Mouse (Mus musculus) spleen, postnatal 36 days (tissue): ENCODE results near the gene Rpap1.

Experiments
- DNase-seq, 2 experiments: peaks; one replicate each; pipeline ENCODE4 v3.0.0; 2022; ENCODE audit warnings: low spot score in 2 of 2, mixed read lengths in 1 of 2

Rpap1 gene

DNA sequence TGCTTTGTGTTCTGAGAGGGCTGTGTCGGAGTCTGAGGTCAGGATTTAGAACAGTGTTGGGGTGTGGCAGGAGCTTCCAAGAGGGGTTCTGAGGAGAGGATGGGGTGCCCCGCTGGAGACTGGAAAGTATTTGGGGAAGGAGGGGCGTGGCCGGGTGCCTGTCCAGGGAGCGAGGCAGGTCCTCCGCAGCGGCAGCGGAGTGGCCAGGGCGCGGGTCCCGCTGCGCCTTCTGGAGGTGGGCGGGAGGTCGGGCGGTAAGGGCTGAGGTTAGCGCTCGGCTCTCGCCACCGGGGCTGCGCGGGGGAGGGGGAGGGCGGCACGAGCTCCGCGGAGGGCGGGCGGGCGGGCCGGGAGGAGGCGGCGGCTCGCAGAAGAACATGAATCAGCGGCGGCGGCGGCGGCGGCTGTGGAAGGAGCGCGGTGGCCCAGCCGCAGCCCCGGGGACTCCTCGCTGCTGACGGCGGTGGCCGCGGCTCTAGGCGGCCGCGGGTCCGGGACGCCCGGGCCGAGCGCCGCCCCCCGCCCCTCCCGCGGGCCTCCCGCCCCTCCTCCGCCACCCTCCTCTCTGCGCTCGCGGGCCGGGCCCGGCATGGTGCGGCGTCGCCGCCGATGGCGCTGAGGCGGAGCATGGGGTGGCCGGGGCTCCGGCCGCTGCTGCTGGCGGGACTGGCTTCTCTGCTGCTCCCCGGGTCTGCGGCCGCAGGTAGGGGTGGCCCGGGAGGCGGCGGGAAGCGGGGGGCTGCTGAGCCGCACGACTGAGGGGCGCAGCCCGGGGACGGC is 12.0 kb upstream of the Rpap1 start:
- peak; percentile 3 to 18 for DNase-seq

- peak; percentile 19 to 33 for DNase-seq
Observed at GRCm38 (mm10) chr2:119798246-119798927, 11.1 kb upstream of the Rpap1 start.

DNA sequence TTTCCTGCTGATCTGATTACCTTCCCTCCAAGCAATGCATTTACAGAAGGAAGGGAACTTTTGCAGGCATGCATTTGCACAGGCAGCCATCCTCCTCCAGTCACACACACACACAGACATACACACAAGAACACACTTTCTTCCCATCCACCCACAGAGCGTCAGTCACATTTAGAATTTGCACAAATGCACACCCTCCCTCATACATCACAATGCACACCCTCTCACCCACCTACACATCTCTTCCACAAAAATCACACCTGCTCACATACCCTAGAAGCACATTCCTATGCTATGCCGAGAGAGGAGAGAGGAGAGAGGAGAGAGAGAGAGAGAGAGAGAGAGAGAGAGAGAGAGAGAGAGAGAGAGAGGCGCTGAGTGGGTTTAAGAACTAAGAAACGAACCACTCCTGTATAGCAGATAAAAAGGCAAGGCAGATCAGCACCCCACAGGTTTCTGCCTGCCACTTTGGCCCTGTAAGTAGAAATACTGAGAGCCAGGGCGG is 10.0 kb upstream of the Rpap1 start, which contains the start of gene Tyro3:
Gene Tyro3 (plus strand): TSS at position 455 of the 505 bp plus-strand sequence.
- DNase-seq, result no peak

- no peak for DNase-seq
Observed at GRCm38 (mm10) chr2:119789996-119790395, 2.7 kb upstream of the Rpap1 start.

- DNase-seq, result no peak
Observed at GRCm38 (mm10) chr2:119767246-119767645, 20.1 kb downstream of the Rpap1 start.

DNA sequence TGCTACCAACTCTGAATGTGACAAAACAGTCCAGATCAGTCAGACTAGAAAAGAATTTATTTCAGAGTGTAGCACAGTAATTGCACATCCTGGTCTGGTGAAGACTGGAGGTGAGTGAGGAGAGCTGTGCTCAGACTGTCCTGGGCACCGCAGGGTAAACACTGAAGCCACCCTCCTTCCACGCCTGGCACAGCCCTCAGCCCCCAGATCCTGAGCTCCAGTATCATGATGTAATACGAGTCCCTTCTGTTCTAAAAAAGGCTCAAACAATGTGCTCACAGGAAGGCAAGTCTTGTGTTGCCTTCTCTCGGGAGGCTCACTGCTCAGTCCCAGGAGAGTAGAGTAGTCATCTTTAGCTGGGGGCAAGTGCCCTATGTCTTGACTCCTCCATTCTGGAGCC is 23.4 kb downstream of the Rpap1 start:
- no peak for DNase-seq

DNA sequence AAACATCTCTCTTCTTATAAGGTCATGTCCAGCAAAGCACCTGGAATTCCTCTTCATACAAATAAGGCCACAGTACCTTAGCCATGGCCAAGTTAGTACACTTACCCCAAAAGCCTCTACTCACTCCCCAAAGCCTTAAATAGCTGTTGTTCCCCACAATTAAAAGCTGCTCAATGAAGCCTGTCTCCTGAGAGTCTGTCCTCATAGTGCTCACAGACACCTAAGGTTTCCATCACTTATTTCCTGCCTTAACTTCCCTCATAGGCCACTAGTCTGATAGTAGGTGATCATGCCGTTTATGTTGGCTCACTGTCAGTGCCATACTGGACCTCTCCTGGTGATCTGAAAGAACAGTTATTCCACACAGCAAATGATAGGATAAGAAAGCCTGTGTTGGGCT is 25.1 kb downstream of the Rpap1 start:
- peak; percentile 56 to 60 for DNase-seq

DNA sequence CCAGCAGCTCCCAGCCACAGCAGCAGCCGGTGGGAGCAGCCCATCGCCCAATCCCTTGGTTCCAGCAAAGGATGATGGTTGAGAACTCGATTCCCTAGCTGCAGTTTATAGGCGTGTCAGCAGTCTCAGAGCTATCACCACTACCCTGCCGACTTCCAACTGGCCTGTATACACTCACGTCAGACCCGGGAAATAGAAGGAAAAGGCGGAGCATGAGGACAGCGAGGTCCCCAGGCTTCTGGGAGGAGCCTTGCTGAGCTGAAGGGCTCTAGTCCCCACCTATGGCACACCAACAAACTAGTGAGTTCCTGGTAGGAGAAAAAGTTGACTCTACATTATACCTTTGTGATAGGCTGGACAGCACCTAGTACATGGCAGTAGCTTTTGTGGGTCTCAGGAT is 27.1 kb downstream of the Rpap1 start, which contains the start of gene Ltk:
Gene Ltk (minus strand): TSS at position 181 of the 400 bp plus-strand sequence.
- no peak for DNase-seq

GRCm38 (mm10) chr2:119758844-119759835 is 28.2 kb downstream of the Rpap1 start:
- DNase-seq, result peak; percentile 67 to 73

- peak; percentile 12 to 32 for DNase-seq
Observed at GRCm38 (mm10) chr2:119758101-119758843, 29.1 kb downstream of the Rpap1 start.

DNA sequence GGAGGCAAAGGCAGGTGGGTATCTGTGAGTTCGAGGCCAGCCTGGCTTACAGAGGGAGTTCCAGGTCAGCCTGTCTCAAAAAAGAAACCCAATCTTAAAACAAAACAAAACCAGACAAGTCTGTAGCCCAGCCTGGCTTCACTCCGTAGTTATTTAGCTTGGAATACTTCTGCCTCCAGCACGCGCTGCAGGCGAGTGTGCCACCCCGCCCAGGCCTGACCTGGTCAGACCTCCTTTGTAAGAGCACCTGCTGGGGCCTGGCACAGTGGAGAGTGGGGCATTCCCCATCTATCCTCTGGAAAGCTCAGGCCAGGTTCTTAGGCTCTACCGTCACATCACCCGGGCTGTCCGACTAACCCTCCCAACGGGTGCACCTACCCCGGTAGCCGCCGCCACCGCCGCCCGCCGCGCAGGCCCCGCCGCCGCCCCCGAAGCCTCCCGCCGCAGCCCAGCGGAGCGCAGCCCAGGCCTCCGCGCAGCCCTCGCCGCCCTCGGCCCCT is 29.7 kb downstream of the Rpap1 start:
- DNase-seq, result no peak

DNA sequence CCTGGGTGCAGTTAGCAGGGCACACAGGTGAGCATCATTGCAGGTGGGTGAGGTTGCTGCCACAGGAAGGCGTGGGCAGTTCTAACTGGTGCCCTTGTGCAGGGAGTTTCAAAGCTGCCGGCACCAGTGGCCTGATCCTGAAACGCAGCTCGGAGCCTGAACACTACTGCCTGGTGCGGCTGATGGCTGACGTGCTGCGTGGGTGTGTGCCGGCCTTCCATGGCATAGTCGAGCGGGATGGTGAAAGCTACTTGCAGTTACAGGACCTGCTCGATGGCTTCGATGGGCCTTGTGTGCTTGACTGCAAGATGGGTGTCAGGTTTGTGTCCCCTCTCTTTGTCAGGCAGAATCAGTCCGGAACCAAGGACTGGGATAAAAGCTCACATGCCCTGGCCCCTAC is 38.1 kb downstream of the Rpap1 start:
- no peak for DNase-seq

DNA sequence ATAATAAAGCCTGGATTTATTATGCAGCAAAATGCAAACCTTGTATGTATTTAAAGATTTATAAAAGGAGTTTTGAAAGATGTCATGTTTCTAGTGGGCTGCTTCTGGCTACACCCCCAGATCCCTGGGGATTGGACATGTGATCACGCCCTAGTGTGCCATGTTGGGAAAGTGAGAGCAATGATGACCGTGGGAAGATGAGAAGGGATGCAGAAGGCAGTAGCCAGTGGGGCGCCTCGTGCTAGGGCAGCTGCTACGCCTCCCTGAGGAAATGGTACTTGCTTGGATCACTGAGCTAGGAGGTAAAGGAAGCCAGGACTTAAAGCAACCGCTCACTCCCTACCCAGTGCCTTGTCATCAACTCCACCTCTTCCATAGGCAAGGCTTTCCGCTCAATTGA is 39.8 kb downstream of the Rpap1 start:
- DNase-seq, result no peak

GRCm38 (mm10) chr2:119745281-119745680 is 42.1 kb downstream of the Rpap1 start:
- peak in 1 of 2 experiments; percentile 33 for DNase-seq

DNA sequence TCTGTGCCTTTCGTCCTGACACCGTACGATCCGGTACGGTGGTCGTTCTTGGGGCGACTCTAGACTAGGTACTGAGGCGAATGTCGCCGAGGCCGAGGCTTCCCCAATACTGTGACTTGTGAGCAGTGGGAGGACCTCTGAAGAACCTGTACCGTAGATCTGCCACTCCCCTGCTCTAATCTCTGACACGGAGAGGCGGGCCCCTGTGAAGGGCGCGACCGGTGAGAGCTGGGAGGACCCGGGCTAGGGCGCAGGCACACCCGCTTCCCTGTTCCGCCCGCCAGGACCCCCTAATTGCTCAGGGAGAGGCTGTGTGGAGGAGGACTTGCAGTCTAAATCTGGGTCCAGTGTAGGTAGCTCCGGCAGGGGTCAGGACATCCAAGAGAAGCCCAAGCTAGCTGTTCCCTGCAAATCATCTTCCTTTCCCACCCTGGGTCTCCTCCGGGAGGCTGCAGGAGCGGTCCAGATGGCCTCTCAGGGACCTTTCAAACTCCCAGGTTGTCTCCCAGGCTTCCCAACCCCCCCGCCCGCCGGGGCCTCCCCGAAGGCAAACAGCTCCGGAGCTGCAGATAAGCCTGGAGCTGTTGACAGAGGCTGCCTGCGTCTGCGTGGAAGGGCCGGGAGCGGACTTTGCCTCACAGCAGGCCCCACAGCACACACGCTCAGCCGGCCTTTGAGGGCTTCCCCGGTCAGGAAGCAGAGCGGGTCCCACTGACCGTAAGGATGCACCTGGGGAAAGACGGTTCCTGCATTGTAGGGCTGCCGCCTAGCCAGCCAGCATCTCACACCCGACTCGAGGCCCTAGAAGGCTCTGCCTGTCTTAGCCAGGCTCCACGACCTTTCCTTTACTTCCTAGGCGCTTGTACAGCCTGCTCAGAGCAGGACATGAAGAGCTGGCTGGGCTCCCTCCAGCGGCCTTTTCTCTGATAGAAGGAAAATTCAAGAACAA is 42.9 kb downstream of the Rpap1 start:
- peak; percentile 31 for DNase-seq

- no peak for DNase-seq
Observed at GRCm38 (mm10) chr2:119743808-119744162, 43.6 kb downstream of the Rpap1 start.

- no peak for DNase-seq
Observed at GRCm38 (mm10) chr2:119743176-119743807, 44.0 kb downstream of the Rpap1 start.

DNA sequence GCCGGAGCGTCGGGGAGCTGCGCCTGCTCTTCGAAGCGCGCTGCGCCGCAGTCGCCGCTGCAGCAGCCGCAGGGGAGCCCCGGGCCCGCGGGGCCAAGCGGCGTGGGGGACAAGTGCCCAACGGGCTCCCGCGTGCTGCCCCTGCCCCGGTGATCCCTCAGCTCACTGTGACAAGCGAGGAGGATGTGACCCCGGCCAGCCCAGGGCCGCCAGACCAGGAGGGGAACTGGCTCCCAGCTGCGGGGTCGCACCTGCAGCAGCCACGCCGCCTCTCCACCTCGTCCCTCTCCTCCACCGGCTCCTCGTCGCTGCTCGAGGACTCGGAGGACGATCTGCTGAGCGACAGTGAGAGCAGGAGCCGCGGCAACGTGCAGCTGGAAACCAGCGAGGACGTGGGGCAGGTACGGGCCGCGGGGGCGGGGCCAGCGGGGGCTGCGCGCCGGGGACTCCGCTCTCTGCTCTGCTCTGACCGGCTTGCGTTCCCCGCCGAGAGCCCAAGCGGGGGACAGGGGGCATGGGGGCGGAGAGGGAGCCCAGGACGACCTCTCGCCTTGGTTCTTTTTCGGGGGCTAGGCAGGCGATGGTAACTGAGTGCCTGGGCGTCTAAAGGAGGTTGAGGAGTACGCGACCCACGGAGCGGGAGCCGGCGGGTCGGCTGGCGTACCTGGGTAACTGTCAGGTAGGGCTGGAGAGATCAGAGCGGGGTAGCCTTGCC is 44.7 kb downstream of the Rpap1 start:
- peak; percentile 33 to 38 for DNase-seq
